In genomic region chr19:57193958-57194357, GRCm38 (mm10) we compare ENCODE assay signal across 9 mouse cellular contexts.
A peak's percentile ranks its signal among the peaks of the same experiment; 100 is the strongest.
DNase-seq lines count a peak whose midpoint lies in the region; ATAC-seq and TF ChIP-seq lines count a peak whose summit lies in the region.
"Had no signal": no experiment of that assay in that cellular context is flagged by ENCODE, and none has a peak within 500 bp of the region (broad histone marks: within the 10 kb centered on the region; RNA-seq: fewer than 3 reads in every experiment).

No protein-coding gene starts in this region.

- H3K4me3 ChIP-seq in cortical plate, adult 2 months (ENCODE audit: insufficient read depth, low read length) = no peak overlapping the region
- no peak overlapping the region for H3K4me3 ChIP-seq in kidney, postnatal 0 days (replicated peaks; ENCODE audit: low read depth, low read length)
- H3K4me3 ChIP-seq: erythroblast, embryonic 14.5 days had no signal

- peak; percentile 37; the same call in 1 of the 2 replicates for ATAC-seq in kidney, postnatal 0 days (replicated peaks; ENCODE audit: low FRiP score, low read depth)

- no peaks in the 10 kb centered on the region for H3K36me3 ChIP-seq in kidney, postnatal 0 days (ENCODE audit: insufficient read depth, low read length)

- H3K9ac ChIP-seq in kidney, postnatal 0 days (ENCODE audit: low read depth, low read length) = no peak overlapping the region

- no peak overlapping the region for H3K27ac ChIP-seq in cortical plate, adult 2 months (ENCODE audit: insufficient read depth, low read length)
- no peak overlapping the region for H3K27ac ChIP-seq in kidney, postnatal 0 days

- peaks cover 10% of the 10 kb centered on the region for H3K4me1 ChIP-seq in cortical plate, adult 2 months (ENCODE audit: control insufficient read depth, insufficient read depth, low read length)
- peaks cover 18% of the 10 kb centered on the region for H3K4me1 ChIP-seq in kidney, postnatal 0 days (replicated peaks; ENCODE audit: insufficient read depth, low read length)

- no peak for TF ChIP-seq POLR2A in cortical plate, adult 2 months (IDR thresholded peaks at IDR 0.05; ENCODE audit: extremely low read depth, insufficient read depth, low read length)

- H3K27me3 ChIP-seq in kidney, postnatal 0 days (ENCODE audit: insufficient read depth, low read length) = no peaks in the 10 kb centered on the region

- H3K4me2 ChIP-seq in kidney, postnatal 0 days (ENCODE audit: low read length) = no peak overlapping the region

- no peaks in the 10 kb centered on the region for H3K9me3 ChIP-seq in kidney, postnatal 0 days (replicated peaks; ENCODE audit: low read length)

- 85% methylated on average over 6 of the region's 6 CpGs for WGBS in kidney, postnatal 0 days

- DNase-seq in kidney, adult 18-20 months = peak; percentile 62
- DNase-seq in kidney, adult 11 months = no peak
- DNase-seq in R1 (ENCODE audit: low read depth, low spot score) = peak; percentile 80
- DNase-seq in kidney, postnatal 0 days (ENCODE audit: low spot score) = peak; percentile 80
- peak; percentile 73 for DNase-seq in retina, embryonic 14.5 days (ENCODE audit: low spot score)
- no peak for DNase-seq in layer of hippocampus, postnatal 10 days (ENCODE audit: low spot score in 2 of 2)
- DNase-seq in right cerebral cortex, postnatal 25 days = no peak

- peak; percentile 54 for TF ChIP-seq CTCF in cortical plate, adult 2 months (IDR thresholded peaks at IDR 0.05; ENCODE audit: extremely low read depth, insufficient read depth, low read length)
- peak; percentile 81 for TF ChIP-seq CTCF in kidney, postnatal 0 days (IDR thresholded peaks at IDR 0.05; ENCODE audit: low read depth)

Comparison
In these comparisons a context has a peak if more than half of its experiments do, and no peak if none do; other contexts are left out.
1. DNase-seq: peak in kidney, adult 18-20 months (single experiment), R1 (single experiment), kidney, postnatal 0 days (single experiment) and retina, embryonic 14.5 days (single experiment); none in kidney, adult 11 months (single experiment), layer of hippocampus, postnatal 10 days (0 of 2) and right cerebral cortex, postnatal 25 days (single experiment).